Mouse (Mus musculus) gastrocnemius, adult 2 months (tissue): ENCODE data around the gene Slc1a5. TPM values are rescaled to one million over a fixed set of nuclear protein-coding genes. Genes with fewer than 3 reads are reported as not detected.

Experiments
- DNase-seq: peaks from one replicate; pipeline ENCODE4 v3.0.0; 2022
- H3K27ac ChIP-seq: fragments of 200-600 bp; 2 replicates; pipeline ENCODE4 v1.8.1; 2022; ENCODE audit warnings: mild to moderate bottlenecking
- H3K4me3 ChIP-seq: fragments of 200-600 bp; 2 replicates; pipeline ENCODE4 v1.8.1; 2022; ENCODE audit warnings: mild to moderate bottlenecking, moderate library complexity
- CTCF ChIP-seq: fragments of 200-600 bp; IDR thresholded peaks from 2 replicates; pipeline ENCODE4 v1.8.1; 2022; ENCODE audit warnings: antibody characterized with exemption, mild to moderate bottlenecking, moderate library complexity
- intact Hi-C: fragments of 180-260 bp; cut with DNase I; formaldehyde crosslinking; loops from one replicate; pipeline ENCODE4 v1.15.1; 2025
- total RNA-seq, 2 experiments: library from RNA; stranded (reverse); gene quantifications; 2 replicates each; pipeline ENCODE4 v1.2.3; 2021

Slc1a5 gene
- total RNA-seq, 2 experiments from 2014 or later, result 11.0 to 14.6 TPM

GRCm38 (mm10) chr7:16760292-16760691, 20.8 kb upstream of the Slc1a5 start:
- no peak for TF ChIP-seq CTCF
- intact Hi-C loops, result loop anchor here (2.0 kb wide), 1 partner anchor 21 kb away; the partner anchor contains the start of gene Slc1a5
- Histone ChIP-seq H3K4me3 (peak overlapping the region; percentile 48), H3K27ac (peak overlapping the region; percentile 89)
- peak; percentile 81 for DNase-seq

- peak; percentile 86 for DNase-seq
- peak overlapping the region; percentile 48 for H3K4me3 ChIP-seq
- no peak for TF ChIP-seq CTCF
- intact Hi-C loops, result loop anchor here (2.0 kb wide), 1 partner anchor 20 kb away; the partner anchor contains the start of gene Slc1a5
- H3K27ac ChIP-seq, result peak overlapping the region; percentile 89
Measured at GRCm38 (mm10) chr7:16761005-16761481, 20.1 kb upstream of the Slc1a5 start.

- Histone ChIP-seq H3K4me3 (peak overlapping the region; percentile 36), H3K27ac (peak overlapping the region; percentile 89)
- intact Hi-C loops, result loop anchor here (2.0 kb wide), 1 partner anchor 19 kb away; the partner anchor contains the start of gene Slc1a5
- no peak for TF ChIP-seq CTCF
- peak; percentile 43 for DNase-seq
Measured at GRCm38 (mm10) chr7:16761630-16762029, 19.5 kb upstream of the Slc1a5 start.

GRCm38 (mm10) chr7:16763463-16764218, 17.5 kb upstream of the Slc1a5 start:
- peak; percentile 63 for DNase-seq
- Histone ChIP-seq H3K27ac (peak overlapping the region; percentile 76), H3K4me3 (no peak overlapping the region)
- no peak for TF ChIP-seq CTCF
- intact Hi-C loops, result no loop called here

- no peak for DNase-seq
- TF ChIP-seq CTCF, result no peak
- Histone ChIP-seq H3K4me3 (no peak overlapping the region), H3K27ac (no peak overlapping the region)
- intact Hi-C loops, result no loop called here
Measured at GRCm38 (mm10) chr7:16766443-16766842, 14.7 kb upstream of the Slc1a5 start.

- H3K4me3 ChIP-seq, result no peak overlapping the region
- DNase-seq, result peak; percentile 52
- no peak overlapping the region for H3K27ac ChIP-seq
- TF ChIP-seq CTCF, result no peak
- intact Hi-C loops, result no loop called here
Measured at GRCm38 (mm10) chr7:16775888-16776287, 5.3 kb upstream of the Slc1a5 start.

- no peak overlapping the region for H3K4me3 ChIP-seq
- DNase-seq, result peak; percentile 76
- peak overlapping the region; percentile 74 for H3K27ac ChIP-seq
- TF ChIP-seq CTCF, result no peak
- intact Hi-C loops, result loop anchor here (2.0 kb wide), 1 partner anchor 19 kb away; no protein-coding TSS in a partner anchor
Measured at GRCm38 (mm10) chr7:16780076-16780475, 1.1 kb upstream of the Slc1a5 start.

- no peak for DNase-seq
- intact Hi-C loops, result loop anchor here (2.0 kb wide), 1 partner anchor 21 kb away; no protein-coding TSS in a partner anchor
- peak overlapping the region; percentile 89 for H3K4me3 ChIP-seq
- TF ChIP-seq CTCF, result no peak
- peak overlapping the region; percentile 74 for H3K27ac ChIP-seq
Measured at GRCm38 (mm10) chr7:16781555-16781815, 345 bp downstream of the Slc1a5 start.

GRCm38 (mm10) chr7:16781816-16782554, 845 bp downstream of the Slc1a5 start:
- DNase-seq, result peak; percentile 55
- Histone ChIP-seq H3K4me3 (peak overlapping the region; percentile 89), H3K27ac (peak overlapping the region; percentile 74)
- intact Hi-C loops, result loop anchor here (2.0 kb wide), 1 partner anchor 21 kb away; no protein-coding TSS in a partner anchor
- TF ChIP-seq CTCF, result no peak

GRCm38 (mm10) chr7:16782555-16783125, 1.5 kb downstream of the Slc1a5 start:
- Histone ChIP-seq H3K27ac (peak overlapping the region; percentile 74), H3K4me3 (peak overlapping the region; percentile 89)
- intact Hi-C loops, result no loop called here
- no peak for DNase-seq
- no peak for TF ChIP-seq CTCF

- peak; percentile 35 for DNase-seq
- intact Hi-C loops, result no loop called here
- Histone ChIP-seq H3K4me3 (peak overlapping the region; percentile 89), H3K27ac (peak overlapping the region; percentile 74)
- no peak for TF ChIP-seq CTCF
Measured at GRCm38 (mm10) chr7:16783224-16783688, 2.1 kb downstream of the Slc1a5 start.

- no peak for TF ChIP-seq CTCF
- peak overlapping the region; percentile 74 for H3K27ac ChIP-seq
- H3K4me3 ChIP-seq, result peak overlapping the region; percentile 89
- intact Hi-C loops, result no loop called here
- peak; percentile 65 for DNase-seq
Measured at GRCm38 (mm10) chr7:16783758-16784415, 2.7 kb downstream of the Slc1a5 start.
